Mouse (Mus musculus): Measurements from ENCODE around the gene Zfp142. TPM values are rescaled to one million over a fixed set of nuclear protein-coding genes. Genes with fewer than 3 reads are reported as not detected.

The Zfp142 gene
- polyA plus RNA-seq, 1 experiment from 2014 or later: 1.8 TPM

Small RNA genes within 50 kb of the gene (microRNA-seq; reads per million reads assigned to microRNA genes)
- not detected for gene Gm25035

Other genes starting within 250 kb of the Zfp142 start
- gene Catip, start 226.1 kb downstream of the Zfp142 start, polyA plus RNA-seq (2015; fragmentation: Nextera tagmentation; extraction: Ambion mirVana): 0.08 and 0.13 TPM in 2 replicates
- gene Slc11a1, start 213.1 kb downstream of the Zfp142 start, polyA plus RNA-seq (2015; fragmentation: Nextera tagmentation; extraction: Ambion mirVana): 9.6 and 10.0 TPM in 2 replicates
- 33.1 and 35.6 TPM in 2 replicates for gene Ctdsp1, start 196.7 kb downstream of the Zfp142 start, polyA plus RNA-seq (2015; fragmentation: Nextera tagmentation; extraction: Ambion mirVana)
- gene Vil1, start 178.9 kb downstream of the Zfp142 start, polyA plus RNA-seq (2015; fragmentation: Nextera tagmentation; extraction: Ambion mirVana): 0.62 and 0.90 TPM in 2 replicates
- gene Cnot9, start 82.2 kb downstream of the Zfp142 start, polyA plus RNA-seq (2015; fragmentation: Nextera tagmentation; extraction: Ambion mirVana): 40.6 and 50.6 TPM in 2 replicates
- gene Plcd4, start 45.4 kb downstream of the Zfp142 start, polyA plus RNA-seq (2015; fragmentation: Nextera tagmentation; extraction: Ambion mirVana): 0.02 and 0.22 TPM in 2 replicates
- 13.6 and 16.6 TPM in 2 replicates for gene Usp37, start 44.0 kb downstream of the Zfp142 start, polyA plus RNA-seq (2015; fragmentation: Nextera tagmentation; extraction: Ambion mirVana)
- 13.8 and 14.3 TPM in 2 replicates for gene Bcs1l, start within 50 bp of the Zfp142 start, polyA plus RNA-seq (2015; fragmentation: Nextera tagmentation; extraction: Ambion mirVana)
- gene Rnf25, start 13.2 kb upstream of the Zfp142 start, polyA plus RNA-seq (2015; fragmentation: Nextera tagmentation; extraction: Ambion mirVana): 12.9 and 13.7 TPM in 2 replicates
- gene Stk36, start 13.2 kb upstream of the Zfp142 start, polyA plus RNA-seq (2015; fragmentation: Nextera tagmentation; extraction: Ambion mirVana): 0.50 and 0.58 TPM in 2 replicates
- 5.7 and 9.2 TPM in 2 replicates for gene Ttll4, start 73.5 kb upstream of the Zfp142 start, polyA plus RNA-seq (2015; fragmentation: Nextera tagmentation; extraction: Ambion mirVana)
- 2.6 and 3.2 TPM in 2 replicates for gene Cyp27a1, start 125.3 kb upstream of the Zfp142 start, polyA plus RNA-seq (2015; fragmentation: Nextera tagmentation; extraction: Ambion mirVana)
- 0.05 and 0.12 TPM in 2 replicates for gene Prkag3, start 161.0 kb upstream of the Zfp142 start, polyA plus RNA-seq (2015; fragmentation: Nextera tagmentation; extraction: Ambion mirVana)
- gene Wnt6, start 183.6 kb upstream of the Zfp142 start, polyA plus RNA-seq (2015; fragmentation: Nextera tagmentation; extraction: Ambion mirVana): 0.15 and 0.41 TPM in 2 replicates
- not detected in 2 replicates for gene Wnt10a, start 203.3 kb upstream of the Zfp142 start, polyA plus RNA-seq (2015; fragmentation: Nextera tagmentation; extraction: Ambion mirVana)